Mouse (Mus musculus): ENCODE results near the gene Efcab14. TPM values are rescaled to one million over a fixed set of nuclear protein-coding genes. Genes with fewer than 3 reads are reported as not detected.

Gene Efcab14
- polyA plus RNA-seq, 1 experiment from 2014 or later: 45.7 TPM

DNA sequence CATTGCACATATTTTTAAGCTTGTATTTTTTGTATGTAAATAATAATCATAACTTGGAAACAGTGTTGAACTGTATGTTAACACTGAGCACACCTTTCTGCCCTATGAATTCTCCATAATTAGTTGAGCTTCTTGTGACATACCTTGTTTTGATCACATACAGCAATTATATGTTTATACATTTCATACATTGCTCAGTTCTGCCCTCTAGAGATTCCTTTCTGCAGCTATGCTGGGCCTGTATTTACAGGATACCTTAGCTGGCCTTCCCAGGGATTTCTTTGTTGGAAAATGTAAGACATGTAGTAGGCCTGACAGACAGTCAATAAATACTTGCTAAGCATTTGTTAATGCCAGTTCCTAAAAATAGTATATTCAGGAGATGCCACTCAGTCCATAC lies 5.1 kb downstream of the Efcab14 start:
- ATAC-seq (ENCODE audit: insufficient number of reproducible peaks, low FRiP score, low TSS enrichment, low read depth): no peak
- H3K27ac ChIP-seq (replicated peaks): no peak overlapping the region
- H3K9ac ChIP-seq: no peak overlapping the region
- H3K9me3 ChIP-seq (replicated peaks): no peaks in the 10 kb centered on the region
- H3K4me2 ChIP-seq (replicated peaks): no peak overlapping the region
- H3K4me3 ChIP-seq (replicated peaks): no peak overlapping the region
- H3K36me3 ChIP-seq: peaks cover 27% of the 10 kb centered on the region
- no peaks in the 10 kb centered on the region for H3K27me3 ChIP-seq
- peaks cover 14% of the 10 kb centered on the region for H3K4me1 ChIP-seq

GRCm38 (mm10) chr4:115743096-115743495 lies 5.6 kb downstream of the Efcab14 start:
- Histone ChIP-seq H3K4me3 (replicated peaks) (no peak overlapping the region), H3K36me3 (peaks cover 29% of the 10 kb centered on the region), H3K9ac (no peak overlapping the region), H3K27me3 (no peaks in the 10 kb centered on the region), H3K4me1 (peaks cover 14% of the 10 kb centered on the region), H3K9me3 (replicated peaks) (no peaks in the 10 kb centered on the region), H3K27ac (replicated peaks) (no peak overlapping the region), H3K4me2 (replicated peaks) (no peak overlapping the region)
- WGBS: 92% methylated on average over 4 of the region's 4 CpGs
- no peak for ATAC-seq (ENCODE audit: insufficient number of reproducible peaks, low FRiP score, low TSS enrichment, low read depth)

DNA sequence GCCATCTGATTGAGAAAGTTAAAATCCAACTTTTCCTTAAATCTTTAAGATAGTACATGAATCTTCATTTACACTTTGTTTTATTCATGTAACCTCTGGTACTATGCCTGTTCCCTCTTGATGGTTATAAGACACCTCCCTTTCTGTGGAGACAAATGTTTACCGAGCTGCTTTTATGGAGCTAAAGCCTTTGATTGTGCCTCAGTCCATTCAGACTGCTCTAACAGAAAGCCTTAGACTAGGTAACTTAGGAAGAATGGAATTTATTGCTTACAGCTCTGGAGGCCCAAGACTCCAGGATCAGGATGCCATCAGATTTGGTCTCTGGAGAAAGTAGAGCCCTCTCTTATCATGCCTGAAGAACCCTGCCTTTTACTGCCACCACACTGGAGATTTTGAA lies 10.6 kb downstream of the Efcab14 start:
- Histone ChIP-seq H3K4me2 (replicated peaks) (no peak overlapping the region), H3K4me1 (no peaks in the 10 kb centered on the region), H3K9me3 (replicated peaks) (no peaks in the 10 kb centered on the region), H3K27me3 (no peaks in the 10 kb centered on the region), H3K9ac (no peak overlapping the region), H3K36me3 (peaks cover 40% of the 10 kb centered on the region), H3K4me3 (replicated peaks) (no peak overlapping the region), H3K27ac (replicated peaks) (no peak overlapping the region)
- 87% methylated on average over 1 of the region's 1 CpGs for WGBS
- no peak for ATAC-seq (ENCODE audit: insufficient number of reproducible peaks, low FRiP score, low TSS enrichment, low read depth)

GRCm38 (mm10) chr4:115749336-115749735 lies 11.8 kb downstream of the Efcab14 start:
- 84% methylated on average over 1 of the region's 1 CpGs for WGBS
- Histone ChIP-seq H3K27ac (replicated peaks) (no peak overlapping the region), H3K27me3 (no peaks in the 10 kb centered on the region), H3K9ac (no peak overlapping the region), H3K4me2 (replicated peaks) (no peak overlapping the region), H3K9me3 (replicated peaks) (no peaks in the 10 kb centered on the region), H3K4me1 (no peaks in the 10 kb centered on the region), H3K4me3 (replicated peaks) (no peak overlapping the region), H3K36me3 (peaks cover 50% of the 10 kb centered on the region)
- ATAC-seq (ENCODE audit: insufficient number of reproducible peaks, low FRiP score, low TSS enrichment, low read depth): no peak

- Histone ChIP-seq H3K4me2 (replicated peaks) (no peak overlapping the region), H3K4me1 (no peaks in the 10 kb centered on the region), H3K9me3 (replicated peaks) (no peaks in the 10 kb centered on the region), H3K27ac (replicated peaks) (no peak overlapping the region), H3K36me3 (peaks cover 53% of the 10 kb centered on the region), H3K4me3 (replicated peaks) (no peak overlapping the region), H3K27me3 (no peaks in the 10 kb centered on the region), H3K9ac (no peak overlapping the region)
- 90% methylated on average over 3 of the region's 3 CpGs for WGBS
- no peak for ATAC-seq (ENCODE audit: insufficient number of reproducible peaks, low FRiP score, low TSS enrichment, low read depth)
These were observed 16.6 kb downstream of the Efcab14 start for GRCm38 (mm10) chr4:115754101-115754500.

GRCm38 (mm10) chr4:115754851-115755250 lies 17.3 kb downstream of the Efcab14 start:
- H3K4me1 ChIP-seq: no peaks in the 10 kb centered on the region
- ATAC-seq (ENCODE audit: insufficient number of reproducible peaks, low FRiP score, low TSS enrichment, low read depth): no peak
- no peak overlapping the region for H3K4me3 ChIP-seq (replicated peaks)
- H3K36me3 ChIP-seq: peaks cover 51% of the 10 kb centered on the region
- H3K4me2 ChIP-seq (replicated peaks): no peak overlapping the region
- H3K9ac ChIP-seq: no peak overlapping the region
- no peaks in the 10 kb centered on the region for H3K27me3 ChIP-seq
- H3K9me3 ChIP-seq (replicated peaks): no peaks in the 10 kb centered on the region
- 87% methylated on average over 1 of the region's 1 CpGs for WGBS
- H3K27ac ChIP-seq (replicated peaks): no peak overlapping the region

DNA sequence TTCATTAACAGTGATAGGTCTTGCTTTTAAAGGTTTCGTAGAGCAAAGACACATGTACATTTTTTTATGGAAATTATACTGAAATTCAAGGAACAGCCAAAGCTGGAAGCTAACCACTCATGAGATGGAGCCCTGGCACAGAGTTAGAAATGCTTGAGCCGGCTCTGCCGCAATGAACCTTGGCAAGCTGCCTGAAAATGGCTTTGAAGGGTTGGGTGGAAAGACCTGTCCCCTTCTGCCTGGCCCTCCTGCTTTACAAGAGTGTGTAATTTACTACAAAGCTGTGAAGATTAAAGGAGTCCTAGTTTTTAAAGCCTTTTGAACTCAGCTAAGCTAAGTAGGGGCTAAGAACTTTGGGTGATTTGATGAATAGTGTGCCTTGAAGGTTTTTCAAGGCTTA lies 23.7 kb downstream of the Efcab14 start:
- Histone ChIP-seq H3K36me3 (peaks cover 49% of the 10 kb centered on the region), H3K4me2 (replicated peaks) (no peak overlapping the region), H3K9me3 (replicated peaks) (no peaks in the 10 kb centered on the region), H3K9ac (no peak overlapping the region), H3K27ac (replicated peaks) (peak overlapping the region; percentile 65), H3K4me3 (replicated peaks) (no peak overlapping the region), H3K27me3 (no peaks in the 10 kb centered on the region), H3K4me1 (peaks cover 10% of the 10 kb centered on the region; the same call in 1 of the 2 replicates)
- peak; percentile 78 for ATAC-seq (ENCODE audit: insufficient number of reproducible peaks, low FRiP score, low TSS enrichment, low read depth)
- WGBS: 25% methylated on average over 3 of the region's 3 CpGs

DNA sequence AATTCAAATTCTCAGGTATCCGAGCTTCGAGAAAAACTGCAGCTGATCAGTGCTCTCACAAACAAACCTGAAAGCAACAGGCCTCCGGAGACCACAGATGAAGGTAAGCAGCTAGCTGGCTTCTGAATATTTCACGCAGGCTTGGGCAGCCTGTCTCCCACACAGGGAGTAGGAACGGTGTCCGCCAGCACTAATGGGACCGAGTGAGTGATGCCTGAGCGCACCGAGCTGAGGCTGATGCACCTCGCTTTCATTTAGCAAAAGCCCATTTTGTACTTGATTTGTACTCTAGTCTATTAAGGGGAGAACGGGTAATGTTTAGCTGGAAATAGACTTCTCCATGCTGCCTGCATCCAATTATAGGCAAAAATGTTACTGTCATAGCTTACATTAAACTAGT lies 27.0 kb downstream of the Efcab14 start:
- H3K9ac ChIP-seq: no peak overlapping the region
- H3K27me3 ChIP-seq: no peaks in the 10 kb centered on the region
- ATAC-seq (ENCODE audit: insufficient number of reproducible peaks, low FRiP score, low TSS enrichment, low read depth): no peak
- 78% methylated on average over 11 of the region's 11 CpGs for WGBS
- no peak overlapping the region for H3K27ac ChIP-seq (replicated peaks)
- H3K4me1 ChIP-seq: peaks cover 10% of the 10 kb centered on the region; the same call in 1 of the 2 replicates
- H3K4me3 ChIP-seq (replicated peaks): no peak overlapping the region
- no peaks in the 10 kb centered on the region for H3K9me3 ChIP-seq (replicated peaks)
- H3K4me2 ChIP-seq (replicated peaks): no peak overlapping the region
- peaks cover 42% of the 10 kb centered on the region for H3K36me3 ChIP-seq

DNA sequence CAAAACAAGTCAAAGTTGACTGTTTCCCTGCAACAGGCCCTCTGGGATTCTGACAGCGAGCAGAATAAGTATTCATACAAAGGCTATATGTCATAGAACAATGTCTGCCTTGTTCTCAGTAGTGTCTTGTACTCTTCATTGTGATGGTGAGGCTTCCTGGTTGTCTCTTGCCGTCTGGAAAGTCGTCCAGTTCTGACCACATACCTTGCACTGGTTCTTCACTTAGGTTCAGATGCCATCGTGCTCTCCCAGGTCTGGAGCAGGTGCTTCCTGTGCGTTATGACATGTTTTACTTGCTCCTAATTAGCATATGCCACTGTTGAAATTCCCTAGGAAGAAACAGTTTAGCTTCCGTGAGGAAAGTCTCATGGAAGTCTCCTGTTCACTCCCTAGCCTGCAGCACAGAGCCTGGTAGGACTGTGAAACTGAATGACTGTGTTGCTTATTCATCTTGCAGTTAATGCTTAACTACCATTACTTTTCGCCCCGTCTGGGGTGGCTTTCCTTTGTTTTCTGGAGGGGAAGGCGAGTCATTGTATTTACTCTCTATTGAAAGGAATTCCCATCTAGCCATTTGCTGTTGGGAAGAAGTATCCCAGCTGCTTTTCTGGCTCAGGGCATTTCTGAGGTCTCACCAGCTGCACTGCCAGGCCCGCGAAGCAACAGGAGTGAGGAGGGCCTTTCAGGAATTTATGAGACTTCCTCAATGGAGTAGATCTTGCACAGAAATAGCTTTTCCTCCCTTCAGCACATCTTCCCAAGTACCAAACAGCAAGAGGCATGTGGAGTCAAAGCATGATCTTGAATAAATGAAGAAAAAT lies 30.3 kb downstream of the Efcab14 start:
- Histone ChIP-seq H3K36me3 (peaks cover 35% of the 10 kb centered on the region; the same call in 1 of the 2 replicates), H3K9me3 (replicated peaks) (no peaks in the 10 kb centered on the region), H3K27me3 (no peaks in the 10 kb centered on the region), H3K4me1 (no peaks in the 10 kb centered on the region), H3K27ac (replicated peaks) (no peak overlapping the region; the same call in 1 of the 2 replicates), H3K4me3 (replicated peaks) (no peak overlapping the region), H3K4me2 (replicated peaks) (no peak overlapping the region), H3K9ac (no peak overlapping the region)
- 65% methylated on average over 11 of the region's 11 CpGs for WGBS
- no peak for ATAC-seq (ENCODE audit: insufficient number of reproducible peaks, low FRiP score, low TSS enrichment, low read depth)

DNA sequence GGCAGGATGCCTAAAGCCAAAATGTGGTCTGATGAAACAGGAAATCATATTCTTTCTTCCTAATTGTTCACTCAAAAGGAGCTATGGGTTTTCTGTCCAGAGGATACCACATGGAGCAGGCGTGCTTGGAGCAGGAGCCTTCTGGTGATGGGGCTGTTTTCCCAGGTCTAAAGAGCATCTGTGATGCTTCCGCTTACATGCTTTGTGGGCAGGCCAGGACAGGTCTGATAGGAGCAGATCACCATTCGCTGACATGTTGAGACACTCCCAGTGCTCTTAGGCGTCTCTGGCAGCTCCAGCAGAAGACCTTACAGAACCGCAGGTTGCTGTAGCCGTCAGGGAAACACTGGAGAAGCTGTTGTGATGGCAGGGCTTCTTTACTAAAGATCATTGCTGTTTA lies 37.5 kb downstream of the Efcab14 start:
- peaks cover 26% of the 10 kb centered on the region for H3K36me3 ChIP-seq
- H3K4me1 ChIP-seq: no peaks in the 10 kb centered on the region
- H3K27me3 ChIP-seq: no peaks in the 10 kb centered on the region
- no peaks in the 10 kb centered on the region for H3K9me3 ChIP-seq (replicated peaks)
- H3K4me3 ChIP-seq (replicated peaks): no peak overlapping the region
- no peak for ATAC-seq (ENCODE audit: insufficient number of reproducible peaks, low FRiP score, low TSS enrichment, low read depth)
- WGBS: 68% methylated on average over 6 of the region's 6 CpGs
- no peak overlapping the region for H3K4me2 ChIP-seq (replicated peaks)
- no peak overlapping the region for H3K27ac ChIP-seq (replicated peaks)
- H3K9ac ChIP-seq: no peak overlapping the region

GRCm38 (mm10) chr4:115777627-115778026 lies 40.1 kb downstream of the Efcab14 start:
- H3K4me3 ChIP-seq (replicated peaks): no peak overlapping the region
- 87% methylated on average over 2 of the region's 2 CpGs for WGBS
- no peaks in the 10 kb centered on the region for H3K9me3 ChIP-seq (replicated peaks)
- no peak overlapping the region for H3K27ac ChIP-seq (replicated peaks)
- no peaks in the 10 kb centered on the region for H3K4me1 ChIP-seq
- H3K27me3 ChIP-seq: no peaks in the 10 kb centered on the region
- no peak overlapping the region for H3K4me2 ChIP-seq (replicated peaks)
- peaks cover 17% of the 10 kb centered on the region for H3K36me3 ChIP-seq
- no peak for ATAC-seq (ENCODE audit: insufficient number of reproducible peaks, low FRiP score, low TSS enrichment, low read depth)
- H3K9ac ChIP-seq: no peak overlapping the region

DNA sequence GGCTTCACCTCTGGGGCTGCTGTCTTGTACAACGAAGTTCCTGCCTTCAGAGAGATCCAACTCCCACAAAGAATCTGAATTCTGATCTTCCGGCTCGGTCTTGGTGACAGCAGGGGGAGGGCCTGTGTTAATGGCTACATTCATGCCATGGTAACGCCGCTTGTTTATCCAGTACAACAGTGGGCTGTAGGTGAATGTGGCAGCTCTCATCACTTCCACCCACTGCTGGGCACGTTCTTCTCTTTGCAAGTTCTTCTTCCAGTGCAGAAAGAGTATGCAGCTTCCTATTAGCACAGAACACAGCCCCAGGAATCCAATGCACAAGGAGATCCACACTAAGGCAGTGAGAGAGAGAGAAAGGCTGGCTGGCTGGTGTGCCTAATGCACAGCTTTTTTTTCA lies 42.7 kb downstream of the Efcab14 start:
- 44% methylated on average over 6 of the region's 6 CpGs for WGBS
- no peak for ATAC-seq (ENCODE audit: insufficient number of reproducible peaks, low FRiP score, low TSS enrichment, low read depth)
- no peak overlapping the region for H3K4me2 ChIP-seq (replicated peaks)
- H3K9me3 ChIP-seq (replicated peaks): no peaks in the 10 kb centered on the region
- no peak overlapping the region for H3K9ac ChIP-seq
- H3K4me3 ChIP-seq (replicated peaks): no peak overlapping the region
- H3K36me3 ChIP-seq: peaks cover 8% of the 10 kb centered on the region
- no peak overlapping the region for H3K27ac ChIP-seq (replicated peaks)
- H3K27me3 ChIP-seq: no peaks in the 10 kb centered on the region
- H3K4me1 ChIP-seq: peaks cover 7% of the 10 kb centered on the region; the same call in 1 of the 2 replicates
